Mouse (Mus musculus) E14TG2a.4 (cell line): ENCODE measurements around the gene Hrh1.
"Not testable (repeated sequence)": the region's sequence is repeated elsewhere in the genome, so short reads cannot be mapped to it uniquely, and the experiment has no call there.

Experiments
- H3K27me3 ChIP-seq: 2 replicates; pipeline ENCODE4 v1.6.1; 2014; ENCODE audit warnings: low read length, control low read depth; ENCODE audit not compliant: insufficient read depth
- H3K36me3 ChIP-seq: 2 replicates; pipeline ENCODE4 v1.6.1; 2014; ENCODE audit warnings: low read length, control low read depth; ENCODE audit not compliant: insufficient read depth
- H3K4me1 ChIP-seq: replicated peaks from 2 replicates; pipeline ENCODE4 v1.6.1; 2014; ENCODE audit warnings: low read depth, low read length, control low read depth
- H3K4me3 ChIP-seq: replicated peaks from 2 replicates; pipeline ENCODE4 v1.5.1; 2014; ENCODE audit warnings: mild to moderate bottlenecking, low read length
- H3K9me3 ChIP-seq: 2 replicates; pipeline ENCODE4 v1.6.1; 2014; ENCODE audit warnings: low read length, control low read depth
- CTCF ChIP-seq: conservative IDR thresholded peaks from 2 replicates; pipeline ENCODE4 v1.5.1; 2014; ENCODE audit warnings: low read length
- NANOG ChIP-seq: IDR thresholded peaks from 2 replicates; pipeline ENCODE4 v1.6.1; 2014; ENCODE audit warnings: borderline replicate concordance, low read length, mixed read lengths

Gene Hrh1

GRCm38 (mm10) chr6:114489371-114489770 is 91.6 kb downstream of the Hrh1 start:
- Histone ChIP-seq H3K36me3 (no peaks in the 10 kb centered on the region), H3K27me3 (peaks cover 41% of the 10 kb centered on the region), H3K4me1 (no peaks in the 10 kb centered on the region), H3K9me3 (no peaks in the 10 kb centered on the region), H3K4me3 (no peak overlapping the region)
- TF ChIP-seq NANOG, result no peak
- TF ChIP-seq CTCF, result no peak

DNA sequence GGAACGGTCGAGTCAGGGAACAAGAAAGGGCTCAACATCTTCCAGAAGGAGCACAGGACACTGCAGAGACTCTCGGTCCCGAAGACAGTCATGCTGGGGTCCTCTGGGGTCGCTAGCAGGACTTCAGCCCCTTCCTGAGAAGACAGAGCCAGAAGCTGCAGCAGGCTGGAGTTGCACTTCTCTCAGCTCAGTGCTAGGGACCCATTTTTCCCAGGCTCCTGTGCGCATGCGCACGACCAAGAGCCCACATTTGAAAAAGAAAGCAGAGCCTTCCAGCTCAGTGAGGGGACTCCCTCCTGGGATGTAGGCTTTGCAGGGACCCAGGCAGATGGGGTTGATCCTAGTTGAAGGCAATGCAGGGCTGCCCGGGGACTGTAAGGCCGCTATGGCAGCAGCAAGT is 94.9 kb downstream of the Hrh1 start:
- peaks cover 35% of the 10 kb centered on the region for H3K27me3 ChIP-seq
- not testable (repeated sequence) for H3K4me1 ChIP-seq, H3K9me3 ChIP-seq, H3K36me3 ChIP-seq, H3K4me3 ChIP-seq

- peaks cover 16% of the 10 kb centered on the region for H3K27me3 ChIP-seq
- H3K4me1 ChIP-seq, H3K9me3 ChIP-seq, H3K36me3 ChIP-seq, H3K4me3 ChIP-seq: not testable (repeated sequence)
These were observed 97.3 kb downstream of the Hrh1 start for GRCm38 (mm10) chr6:114494987-114495386.

DNA sequence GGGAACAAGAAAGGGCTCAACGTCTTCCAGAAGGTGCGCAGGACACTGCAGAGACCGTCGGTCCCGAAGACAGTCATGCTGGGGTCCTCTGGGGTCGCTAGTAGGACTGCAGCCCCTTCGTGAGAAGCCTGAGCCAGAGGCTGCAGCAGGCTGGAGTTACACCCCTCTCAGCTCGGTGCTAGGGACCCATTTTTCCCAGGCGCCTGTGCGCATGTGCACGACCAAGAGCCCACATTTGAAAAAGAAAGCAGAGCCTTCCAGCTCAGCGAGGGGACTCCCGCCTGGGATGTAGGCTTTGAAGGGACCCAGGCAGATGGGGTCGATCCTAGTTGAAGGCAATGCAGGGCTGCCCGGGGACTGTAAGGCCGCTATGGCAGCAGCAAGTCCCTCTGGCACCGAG is 116.3 kb downstream of the Hrh1 start:
- H3K27me3 ChIP-seq, H3K36me3 ChIP-seq, H3K9me3 ChIP-seq, H3K4me1 ChIP-seq, H3K4me3 ChIP-seq: not testable (repeated sequence)

DNA sequence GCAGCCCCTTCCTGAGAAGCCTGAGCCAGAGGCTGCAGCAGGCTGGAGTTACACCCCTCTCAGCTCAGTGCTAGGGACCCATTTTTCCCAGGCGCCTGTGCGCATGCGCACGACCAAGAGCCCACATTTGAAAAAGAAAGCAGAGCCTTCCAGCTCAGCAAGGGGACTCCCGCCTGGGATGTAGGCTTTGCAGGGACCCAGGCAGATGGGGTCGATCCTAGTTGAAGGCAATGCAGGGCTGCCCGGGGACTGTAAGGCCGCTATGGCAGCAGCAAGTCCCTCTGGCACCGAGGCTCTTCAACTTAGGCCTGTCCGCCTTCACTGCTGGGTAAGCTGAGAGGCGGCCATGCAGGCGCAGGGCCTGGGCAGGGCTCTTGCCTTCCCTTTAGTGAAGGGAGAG is 131.0 kb downstream of the Hrh1 start:
- H3K36me3 ChIP-seq, H3K4me3 ChIP-seq, H3K4me1 ChIP-seq, H3K9me3 ChIP-seq, H3K27me3 ChIP-seq: not testable (repeated sequence)
